13 mouse cellular contexts compared by ENCODE assay signal in genomic region chr14:77174491-77174890, GRCm38 (mm10). TPM values are rescaled to one million over a fixed set of nuclear protein-coding genes. Genes with fewer than 3 reads are reported as not detected.
DNase-seq lines count a peak whose midpoint lies in the region; ATAC-seq and TF ChIP-seq lines count a peak whose summit lies in the region.
"Had no signal": no experiment of that assay in that cellular context is flagged by ENCODE, and none has a peak within 500 bp of the region (broad histone marks: within the 10 kb centered on the region; RNA-seq: fewer than 3 reads in every experiment).

No protein-coding gene starts in this region.

- H3K9ac ChIP-seq in heart, embryonic 16.5 days (ENCODE audit: low read length): no peak overlapping the region
- no peak overlapping the region for H3K9ac ChIP-seq in heart, adult 2 months (ENCODE audit: low read depth, low read length)
- no peak overlapping the region for H3K9ac ChIP-seq in hindbrain, embryonic 16.5 days (ENCODE audit: low read depth, low read length)
- no peak overlapping the region for H3K9ac ChIP-seq in intestine, embryonic 15.5 days
- no peak overlapping the region for H3K9ac ChIP-seq in kidney, embryonic 15.5 days
- H3K9ac ChIP-seq: liver, postnatal 0 days; midbrain, embryonic 12.5 days had no signal

- DNase-seq in heart, adult 2 months: no peak
- peak; percentile 31 to 79 for DNase-seq in cerebellum, postnatal 4 days (ENCODE audit: low spot score in 2 of 2)
- no peak for DNase-seq in right cerebral cortex, postnatal 4 days
- DNase-seq: kidney, postnatal 25 days; liver, postnatal 0 days had no signal

- H3K27ac ChIP-seq in heart, embryonic 16.5 days (ENCODE audit: low read length): no peak overlapping the region
- H3K27ac ChIP-seq in heart, adult 2 months: no peak overlapping the region
- H3K27ac ChIP-seq in hindbrain, embryonic 16.5 days (ENCODE audit: low read depth, low read length): no peak overlapping the region; the same call in 1 of the 2 replicates
- H3K27ac ChIP-seq in intestine, embryonic 15.5 days: no peak overlapping the region
- no peak overlapping the region for H3K27ac ChIP-seq in kidney, embryonic 15.5 days
- H3K27ac ChIP-seq: midbrain, embryonic 12.5 days had no signal

- H3K4me1 ChIP-seq in heart, embryonic 16.5 days (ENCODE audit: control insufficient read depth, insufficient read depth, low read length): peaks cover 3% of the 10 kb centered on the region; the same call in 1 of the 2 replicates
- no peaks in the 10 kb centered on the region for H3K4me1 ChIP-seq in heart, adult 2 months (ENCODE audit: control insufficient read depth, insufficient read depth, low read length)
- H3K4me1 ChIP-seq in hindbrain, embryonic 16.5 days (ENCODE audit: control insufficient read depth, insufficient read depth, low read depth, low read length): peaks cover 13% of the 10 kb centered on the region
- no peaks in the 10 kb centered on the region for H3K4me1 ChIP-seq in intestine, embryonic 15.5 days (replicated peaks)
- no peaks in the 10 kb centered on the region for H3K4me1 ChIP-seq in kidney, embryonic 15.5 days
- H3K4me1 ChIP-seq: midbrain, embryonic 12.5 days had no signal

- TF ChIP-seq CTCF in heart, adult 2 months (IDR thresholded peaks at IDR 0.05): no peak

- no peaks in the 10 kb centered on the region for H3K27me3 ChIP-seq in heart, embryonic 16.5 days (ENCODE audit: control insufficient read depth, insufficient read depth, low read length)
- H3K27me3 ChIP-seq in heart, adult 2 months (ENCODE audit: control insufficient read depth, insufficient read depth, low read length): no peaks in the 10 kb centered on the region
- H3K27me3 ChIP-seq in hindbrain, embryonic 16.5 days (replicated peaks; ENCODE audit: control insufficient read depth, insufficient read depth, low read length): no peaks in the 10 kb centered on the region
- H3K27me3 ChIP-seq in intestine, embryonic 15.5 days (replicated peaks): no peaks in the 10 kb centered on the region
- H3K27me3 ChIP-seq in kidney, embryonic 15.5 days: no peaks in the 10 kb centered on the region
- H3K27me3 ChIP-seq: midbrain, embryonic 12.5 days had no signal

- no peaks in the 10 kb centered on the region for H3K36me3 ChIP-seq in heart, embryonic 16.5 days (ENCODE audit: control insufficient read depth, insufficient read depth)
- no peaks in the 10 kb centered on the region for H3K36me3 ChIP-seq in heart, adult 2 months (ENCODE audit: control insufficient read depth, insufficient read depth, low read length)
- no peaks in the 10 kb centered on the region for H3K36me3 ChIP-seq in hindbrain, embryonic 16.5 days (ENCODE audit: control insufficient read depth, insufficient read depth, low read length)
- no peaks in the 10 kb centered on the region for H3K36me3 ChIP-seq in intestine, embryonic 15.5 days
- H3K36me3 ChIP-seq in kidney, embryonic 15.5 days: no peaks in the 10 kb centered on the region
- H3K36me3 ChIP-seq: midbrain, embryonic 12.5 days had no signal

- H3K79me2 ChIP-seq in heart, adult 2 months (replicated peaks; ENCODE audit: control insufficient read depth, insufficient read depth, low read length): no peaks in the 10 kb centered on the region

- 47% methylated on average over 15 of the region's 15 CpGs for WGBS in heart, embryonic 16.5 days
- WGBS in heart, adult 2 months: 59% methylated on average over 15 of the region's 15 CpGs
- WGBS in hindbrain, embryonic 16.5 days: 46% methylated on average over 15 of the region's 15 CpGs
- WGBS in intestine, embryonic 15.5 days: 60% methylated on average over 15 of the region's 15 CpGs
- 72% methylated on average over 15 of the region's 15 CpGs for WGBS in kidney, embryonic 15.5 days

- no peak for TF ChIP-seq EP300 in heart, adult 2 months (IDR thresholded peaks at IDR 0.05; ENCODE audit: insufficient read depth, low read depth, low read length)

- ATAC-seq in heart, embryonic 16.5 days (replicated peaks; ENCODE audit: extremely low read depth, insufficient read depth, low FRiP score): no peak
- ATAC-seq in cerebellum, adult (ENCODE audit: insufficient number of reproducible peaks, low FRiP score, low TSS enrichment): peak; percentile 81
- ATAC-seq in hindbrain, embryonic 16.5 days: peak; percentile 93
- no peak for ATAC-seq in intestine, embryonic 15.5 days
- no peak for ATAC-seq in kidney, embryonic 15.5 days (replicated peaks; ENCODE audit: low FRiP score)
- ATAC-seq: CD4-positive, CD25-positive, alpha-beta regulatory T cell, adult 4 months; liver, postnatal 0 days had no signal

- intact Hi-C loops in heart, adult 2 months (cut with DNase I): no loop called here

- no peak for TF ChIP-seq POLR2A in heart, adult 2 months (IDR thresholded peaks at IDR 0.05; ENCODE audit: insufficient read depth, low read depth, low read length)

- H3K4me3 ChIP-seq in heart, embryonic 16.5 days (ENCODE audit: low read length): no peak overlapping the region
- H3K4me3 ChIP-seq in heart, adult 2 months: no peak overlapping the region
- no peak overlapping the region for H3K4me3 ChIP-seq in hindbrain, embryonic 16.5 days (ENCODE audit: low read length)
- H3K4me3 ChIP-seq in intestine, embryonic 15.5 days (replicated peaks): no peak overlapping the region
- no peak overlapping the region for H3K4me3 ChIP-seq in kidney, embryonic 15.5 days (replicated peaks)
- H3K4me3 ChIP-seq: midbrain, embryonic 12.5 days had no signal

- peak overlapping the region; percentile 10 for H3K4me2 ChIP-seq in heart, embryonic 16.5 days (ENCODE audit: low read depth, low read length)
- H3K4me2 ChIP-seq in hindbrain, embryonic 16.5 days (ENCODE audit: low read length): no peak overlapping the region
- no peak overlapping the region for H3K4me2 ChIP-seq in intestine, embryonic 15.5 days (replicated peaks)
- H3K4me2 ChIP-seq in kidney, embryonic 15.5 days: no peak overlapping the region
- H3K4me2 ChIP-seq: midbrain, embryonic 12.5 days had no signal

- H3K9me3 ChIP-seq in heart, embryonic 16.5 days (replicated peaks; ENCODE audit: control insufficient read depth, low read length): no peaks in the 10 kb centered on the region
- no peaks in the 10 kb centered on the region for H3K9me3 ChIP-seq in hindbrain, embryonic 16.5 days (ENCODE audit: control insufficient read depth, low read length)
- H3K9me3 ChIP-seq in intestine, embryonic 15.5 days: no peaks in the 10 kb centered on the region
- H3K9me3 ChIP-seq in kidney, embryonic 15.5 days (replicated peaks): no peaks in the 10 kb centered on the region
- H3K9me3 ChIP-seq: midbrain, embryonic 12.5 days had no signal

RNA-seq across cellular contexts. Expression of gene Enox1, which starts 17.9 kb away (rescaled TPM):
- polyA plus RNA-seq in heart, embryonic 16.5 days (2015; fragmentation: Nextera tagmentation; extraction: Ambion mirVana): 1.9 and 2.0 TPM in 2 replicates
- total RNA-seq in heart, adult 2 months (2021): under 1 TPM; 0.78 to 0.80 TPM
- polyA plus RNA-seq in heart, adult 2 months (2012; rRNA removed): 0.23 and 0.47 TPM in 2 replicates
- polyA plus RNA-seq in hindbrain, embryonic 16.5 days (2015; fragmentation: Nextera tagmentation; extraction: Ambion mirVana): 35.7 and 37.1 TPM in 2 replicates
- 5.0 and 6.3 TPM in 2 replicates for polyA plus RNA-seq in intestine, embryonic 15.5 days (2015; fragmentation: Nextera tagmentation; extraction: Ambion mirVana)
- 8.0 and 8.5 TPM in 2 replicates for polyA plus RNA-seq in kidney, embryonic 15.5 days (2015; fragmentation: Nextera tagmentation; extraction: Ambion mirVana)
- total RNA-seq: common myeloid progenitor, adult 5-6 weeks had no signal
- polyA plus RNA-seq: CD4-positive, CD25-positive, alpha-beta regulatory T cell, adult 4 months had no signal

Comparison
In these comparisons a context has a peak if more than half of its experiments do, and no peak if none do; other contexts are left out.
1. ATAC-seq: peak in cerebellum, adult (single experiment) and hindbrain, embryonic 16.5 days (single experiment); none in heart, embryonic 16.5 days (single experiment), intestine, embryonic 15.5 days (single experiment) and kidney, embryonic 15.5 days (single experiment).
2. DNase-seq: peak in cerebellum, postnatal 4 days (2 of 2); none in heart, adult 2 months (0 of 2) and right cerebral cortex, postnatal 4 days (single experiment).